Mouse (Mus musculus) kidney, embryonic 14.5 days (tissue): ENCODE results near the gene Mccc1. TPM values are rescaled to one million over a fixed set of nuclear protein-coding genes. Genes with fewer than 3 reads are reported as not detected.

Experiments
- ATAC-seq: fragments of 200-750 bp; cut with Nextera tagmentation; 2 replicates; pipeline ENCODE4 v1.8.0; 2017; ENCODE audit warnings: moderate number of reproducible peaks, mild to moderate bottlenecking, moderate TSS enrichment, moderate library complexity; ENCODE audit not compliant: low FRiP score, low TSS enrichment
- H3K27ac ChIP-seq: fragments of 300-500 bp; sonication (generic); 2 replicates; pipeline ENCODE4 v1.5.1; 2014; ENCODE audit warnings: low read depth, mild to moderate bottlenecking, low read length, moderate library complexity, mixed read lengths
- H3K27me3 ChIP-seq: fragments of 300-500 bp; sonication (generic); 2 replicates; pipeline ENCODE4 v1.6.1; 2014; ENCODE audit warnings: mild to moderate bottlenecking, low read length; ENCODE audit not compliant: control insufficient read depth, insufficient read depth
- H3K36me3 ChIP-seq: fragments of 300-500 bp; sonication (generic); 2 replicates; pipeline ENCODE4 v1.6.1; 2014; ENCODE audit warnings: low read length, mixed read lengths; ENCODE audit not compliant: control insufficient read depth, insufficient read depth
- H3K4me1 ChIP-seq: fragments of 300-500 bp; sonication (generic); 2 replicates; pipeline ENCODE4 v1.6.1; 2014; ENCODE audit warnings: low read length, mixed read lengths; ENCODE audit not compliant: control insufficient read depth, insufficient read depth
- H3K4me2 ChIP-seq: fragments of 300-500 bp; sonication (generic); replicated peaks from 2 replicates; pipeline ENCODE4 v1.6.1; 2014; ENCODE audit warnings: low read depth, mild to moderate bottlenecking, low read length
- H3K4me3 ChIP-seq: fragments of 300-500 bp; sonication (generic); 2 replicates; pipeline ENCODE4 v1.5.1; 2014; ENCODE audit warnings: mild to moderate bottlenecking, low read length
- H3K9ac ChIP-seq: fragments of 300-500 bp; sonication (generic); 2 replicates; pipeline ENCODE4 v1.6.1; 2014; ENCODE audit warnings: low read depth, mild to moderate bottlenecking, low read length, moderate library complexity
- H3K9me3 ChIP-seq: fragments of 300-500 bp; sonication (generic); 2 replicates; pipeline ENCODE4 v1.6.1; 2016; ENCODE audit warnings: low read length; ENCODE audit not compliant: control insufficient read depth
- WGBS: fragments of 180-500 bp; shearing (Covaris S2); extraction: QIAGEN DNeasy Blood & Tissue Kit; methylation state at CpG from one replicate; pipeline ENCODE4 v1.1.7; 2014; 5-methylcytosine and 5-hydroxymethylcytosine counted together
- polyA plus RNA-seq: library from polyadenylated mRNA; unstranded; fragments of >200 nt; fragmentation: Nextera tagmentation; extraction: Ambion mirVana; gene quantifications from 2 replicates; pipeline ENCODE4 v1.2.1, GENCODE M21; 2014

Mccc1 gene
- polyA plus RNA-seq, 1 experiment from 2014 or later: 41.4 TPM

DNA sequence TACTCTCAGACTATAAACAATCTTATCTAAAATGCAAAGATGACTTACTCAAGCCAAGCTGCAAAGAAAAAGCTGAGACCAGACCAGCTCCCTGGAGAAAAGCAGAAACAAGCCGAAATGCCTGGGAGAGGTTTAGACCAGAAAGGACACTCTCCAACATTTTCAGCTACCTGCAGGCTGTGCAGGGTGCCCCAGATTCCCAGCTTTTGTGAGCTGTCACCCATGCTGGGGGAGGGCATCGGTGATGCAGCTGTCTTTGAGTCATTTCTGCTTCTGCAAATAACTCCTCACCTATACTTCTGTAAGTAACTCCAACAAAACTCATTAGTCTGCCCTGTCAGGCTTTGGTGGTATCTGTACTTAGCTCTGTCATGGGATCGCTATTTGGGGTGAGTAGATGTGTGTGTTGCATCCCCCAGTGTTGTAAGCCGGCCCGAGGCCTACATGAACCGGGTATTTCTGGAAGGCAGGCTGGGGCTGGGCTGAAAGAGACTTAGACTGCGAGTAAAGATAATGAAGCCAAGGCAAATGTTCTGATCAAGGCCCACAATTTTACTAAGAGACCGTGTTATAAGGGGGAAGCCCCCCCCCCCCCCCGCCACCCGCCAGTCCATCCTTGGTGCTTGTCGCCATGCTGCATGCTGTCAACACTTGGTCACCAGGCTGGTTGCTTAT lies 45.4 kb downstream of the Mccc1 start:
- WGBS: 94% methylated on average over 11 of the region's 11 CpGs
- Histone ChIP-seq H3K4me1 (no peaks in the 10 kb centered on the region), H3K9me3 (no peaks in the 10 kb centered on the region), H3K27ac (no peak overlapping the region), H3K36me3 (no peaks in the 10 kb centered on the region; the same call in 1 of the 2 replicates), H3K4me2 (no peak overlapping the region), H3K27me3 (no peaks in the 10 kb centered on the region), H3K9ac (no peak overlapping the region), H3K4me3 (no peak overlapping the region)
- no peak for ATAC-seq

DNA sequence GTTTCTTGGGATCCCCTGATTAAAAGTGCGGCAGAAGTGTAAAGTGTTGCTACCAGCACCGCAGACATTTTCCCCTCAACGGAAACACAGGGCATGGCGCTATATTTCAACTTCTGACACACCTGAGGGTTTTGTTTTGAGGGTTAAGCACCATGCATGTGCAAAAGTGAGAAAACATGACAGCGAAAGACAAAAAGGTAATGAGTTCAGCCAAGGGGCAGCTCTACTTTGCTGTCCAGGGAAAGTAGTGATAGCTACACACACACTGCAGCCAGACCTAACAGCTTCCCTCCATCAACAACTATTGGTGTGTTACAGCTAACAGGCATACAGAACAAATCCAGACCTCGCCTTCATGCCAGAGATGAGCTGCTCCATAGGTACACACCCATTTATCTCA lies 46.7 kb downstream of the Mccc1 start:
- H3K9ac ChIP-seq: no peak overlapping the region
- H3K9me3 ChIP-seq: no peaks in the 10 kb centered on the region
- no peak overlapping the region for H3K27ac ChIP-seq
- no peak overlapping the region for H3K4me2 ChIP-seq
- no peak for ATAC-seq
- H3K4me3 ChIP-seq: no peak overlapping the region
- WGBS: 87% methylated on average over 6 of the region's 6 CpGs
- H3K27me3 ChIP-seq: no peaks in the 10 kb centered on the region
- H3K36me3 ChIP-seq: no peaks in the 10 kb centered on the region; the same call in 1 of the 2 replicates
- no peaks in the 10 kb centered on the region for H3K4me1 ChIP-seq

- Histone ChIP-seq H3K4me2 (no peak overlapping the region), H3K9me3 (no peaks in the 10 kb centered on the region), H3K27ac (no peak overlapping the region), H3K36me3 (no peaks in the 10 kb centered on the region), H3K4me3 (no peak overlapping the region), H3K9ac (no peak overlapping the region), H3K27me3 (no peaks in the 10 kb centered on the region), H3K4me1 (no peaks in the 10 kb centered on the region)
- 10% methylated on average over 1 of the region's 1 CpGs for WGBS
- ATAC-seq: no peak
Observed at GRCm38 (mm10) chr3:35953184-35953583, 47.3 kb downstream of the Mccc1 start.

- no peak overlapping the region for H3K27ac ChIP-seq
- ATAC-seq: no peak
- no peaks in the 10 kb centered on the region for H3K4me1 ChIP-seq
- no peaks in the 10 kb centered on the region for H3K27me3 ChIP-seq
- H3K9ac ChIP-seq: no peak overlapping the region
- WGBS: 93% methylated on average over 7 of the region's 7 CpGs
- no peaks in the 10 kb centered on the region for H3K36me3 ChIP-seq
- no peaks in the 10 kb centered on the region for H3K9me3 ChIP-seq
- H3K4me2 ChIP-seq: no peak overlapping the region
- no peak overlapping the region for H3K4me3 ChIP-seq
Observed at GRCm38 (mm10) chr3:35948197-35948596, 52.3 kb downstream of the Mccc1 start.

DNA sequence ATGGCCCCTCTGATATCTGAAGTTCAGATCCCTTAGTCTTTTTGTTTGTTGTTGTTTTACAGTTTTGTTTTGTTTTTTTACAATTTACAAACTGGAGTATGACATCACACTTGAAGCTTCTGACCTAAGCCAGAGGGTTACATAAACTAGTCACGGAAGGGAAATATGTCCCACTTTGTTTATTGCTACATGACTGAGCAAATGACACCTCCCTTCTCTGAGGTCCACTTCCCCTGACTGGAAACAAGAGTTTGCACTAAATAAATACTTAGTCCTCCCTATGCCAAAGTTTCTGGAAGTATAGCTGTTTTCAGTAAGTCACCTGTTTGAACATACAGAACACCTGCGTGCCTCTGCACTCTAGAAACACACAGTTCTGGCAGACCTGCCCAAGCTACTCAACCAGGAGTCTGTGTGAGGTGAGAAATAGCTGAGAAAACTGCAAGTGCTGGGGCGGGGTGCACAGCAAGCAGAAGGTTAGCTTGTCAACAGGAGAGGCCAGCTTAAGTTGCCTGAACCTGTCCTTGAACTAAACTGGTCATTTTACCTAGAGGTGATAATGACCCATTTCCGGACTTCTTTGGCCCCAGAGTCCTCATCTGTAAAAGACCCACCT lies 59.9 kb downstream of the Mccc1 start:
- 83% methylated on average over 4 of the region's 4 CpGs for WGBS
- ATAC-seq: no peak

GRCm38 (mm10) chr3:35940047-35940446 lies 60.4 kb downstream of the Mccc1 start:
- Histone ChIP-seq H3K27me3 (no peaks in the 10 kb centered on the region), H3K4me3 (no peak overlapping the region), H3K36me3 (no peaks in the 10 kb centered on the region; the same call in 1 of the 2 replicates), H3K9ac (no peak overlapping the region), H3K9me3 (no peaks in the 10 kb centered on the region), H3K27ac (no peak overlapping the region), H3K4me1 (no peaks in the 10 kb centered on the region), H3K4me2 (no peak overlapping the region)
- no peak for ATAC-seq
- 41% methylated on average over 2 of the region's 2 CpGs for WGBS

More for the DNA sequence above, 59.9 kb downstream of the Mccc1 start:
- H3K4me1 ChIP-seq: no peaks in the 10 kb centered on the region
- H3K4me2 ChIP-seq: no peak overlapping the region
- no peak overlapping the region for H3K4me3 ChIP-seq
- H3K9ac ChIP-seq: no peak overlapping the region
- H3K27ac ChIP-seq: no peak overlapping the region
- no peaks in the 10 kb centered on the region for H3K27me3 ChIP-seq
- H3K36me3 ChIP-seq: no peaks in the 10 kb centered on the region; the same call in 1 of the 2 replicates
- no peaks in the 10 kb centered on the region for H3K9me3 ChIP-seq

DNA sequence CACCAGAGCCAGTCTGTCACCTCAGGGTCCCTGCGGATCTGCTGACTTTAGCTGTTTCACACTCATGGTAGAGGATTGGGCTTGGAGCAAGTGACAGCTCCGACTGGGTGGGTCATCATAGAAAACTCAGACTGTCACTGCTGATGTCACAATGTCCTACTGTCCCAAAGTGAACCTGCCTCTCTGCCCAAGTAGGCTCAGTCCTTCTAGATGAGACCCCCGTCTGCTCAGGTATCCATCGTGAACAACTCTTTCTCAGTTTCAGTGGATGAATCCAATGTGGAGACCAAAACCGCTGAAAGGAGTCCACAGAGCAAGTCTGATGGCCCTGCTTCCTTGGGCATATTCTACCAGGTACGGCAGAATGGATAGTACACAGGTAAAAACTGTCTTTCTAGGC lies 63.1 kb downstream of the Mccc1 start, which contains the start of gene Dcun1d1:
TSS of gene Dcun1d1 (minus strand) at position 101 of the 400 bp plus-strand sequence.
- ATAC-seq: no peak
- WGBS: 93% methylated on average over 6 of the region's 6 CpGs
- H3K36me3 ChIP-seq: no peaks in the 10 kb centered on the region; the same call in 1 of the 2 replicates
- H3K9ac ChIP-seq: no peak within 1 kb of the TSS
- H3K4me1 ChIP-seq: peaks cover 4% of the 10 kb centered on the region; the same call in 1 of the 2 replicates
- no peak within 1 kb of the TSS for H3K27ac ChIP-seq
- H3K4me3 ChIP-seq: no peak within 1 kb of the TSS
- H3K9me3 ChIP-seq: no peaks in the 10 kb centered on the region
- H3K27me3 ChIP-seq: no peaks in the 10 kb centered on the region
- no peak within 1 kb of the TSS for H3K4me2 ChIP-seq

GRCm38 (mm10) chr3:35933405-35933777 lies 67.1 kb downstream of the Mccc1 start:
- Histone ChIP-seq H3K4me2 (peak overlapping the region; percentile 70), H3K36me3 (no peaks in the 10 kb centered on the region; the same call in 1 of the 2 replicates), H3K4me1 (peaks cover 6% of the 10 kb centered on the region), H3K4me3 (peak overlapping the region; percentile 85), H3K27ac (peak overlapping the region; percentile 80; the same call in 1 of the 2 replicates), H3K9me3 (no peaks in the 10 kb centered on the region), H3K9ac (peak overlapping the region; percentile 98), H3K27me3 (no peaks in the 10 kb centered on the region)
- 2% methylated on average over 14 of the region's 14 CpGs for WGBS
- peak; percentile 62 for ATAC-seq

GRCm38 (mm10) chr3:35932735-35933404 lies 67.6 kb downstream of the Mccc1 start:
- WGBS: under 1% methylated on average over 43 of the region's 73 CpGs
- Histone ChIP-seq H3K27ac (peak overlapping the region; percentile 91), H3K36me3 (no peaks in the 10 kb centered on the region; the same call in 1 of the 2 replicates), H3K4me1 (peaks cover 6% of the 10 kb centered on the region), H3K4me2 (peak overlapping the region; percentile 70), H3K9me3 (no peaks in the 10 kb centered on the region), H3K4me3 (peak overlapping the region; percentile 85), H3K27me3 (no peaks in the 10 kb centered on the region), H3K9ac (peak overlapping the region; percentile 98)
- peak; percentile 93 for ATAC-seq
